Mouse (Mus musculus) kidney, embryonic 16.5 days (tissue): ENCODE data around the gene Ccdc63. TPM values are rescaled to one million over a fixed set of nuclear protein-coding genes. Genes with fewer than 3 reads are reported as not detected.
A peak's percentile ranks its signal among the peaks of the same experiment; 100 is the strongest.
"Not testable (repeated sequence)": the region's sequence is repeated elsewhere in the genome, so short reads cannot be mapped to it uniquely, and the experiment has no call there.

Source experiments
- ATAC-seq: fragments of 200-750 bp; cut with Nextera tagmentation; 2 replicates; pipeline ENCODE4 v1.8.0; 2017; ENCODE audit warnings: moderate TSS enrichment; ENCODE audit not compliant: low FRiP score, low TSS enrichment
- H3K27ac ChIP-seq: fragments of 300-500 bp; sonication (generic); 2 replicates; pipeline ENCODE4 v1.5.1; 2014; ENCODE audit warnings: low read length
- H3K27me3 ChIP-seq: fragments of 300-500 bp; sonication (generic); 2 replicates; pipeline ENCODE4 v1.6.1; 2014; ENCODE audit warnings: low read length, control low read depth, mixed read lengths; ENCODE audit not compliant: insufficient read depth
- H3K36me3 ChIP-seq: fragments of 300-500 bp; sonication (generic); 2 replicates; pipeline ENCODE4 v1.6.1; 2014; ENCODE audit warnings: low read length, control low read depth, mixed read lengths; ENCODE audit not compliant: insufficient read depth
- H3K4me1 ChIP-seq: fragments of 300-500 bp; sonication (generic); 2 replicates; pipeline ENCODE4 v1.6.1; 2014; ENCODE audit warnings: low read length, control low read depth, mixed read lengths; ENCODE audit not compliant: insufficient read depth
- H3K4me2 ChIP-seq: fragments of 300-500 bp; sonication (generic); replicated peaks from 2 replicates; pipeline ENCODE4 v1.6.1; 2014; ENCODE audit warnings: low read depth, low read length
- H3K4me3 ChIP-seq: fragments of 300-500 bp; sonication (generic); 2 replicates; pipeline ENCODE4 v1.5.1; 2014; ENCODE audit warnings: mild to moderate bottlenecking, low read length
- H3K9ac ChIP-seq: fragments of 300-500 bp; sonication (generic); replicated peaks from 2 replicates; pipeline ENCODE4 v1.6.1; 2014; ENCODE audit warnings: low read length
- H3K9me3 ChIP-seq: fragments of 300-500 bp; sonication (generic); 2 replicates; pipeline ENCODE4 v1.6.1; 2016; ENCODE audit warnings: low read length, control low read depth
- WGBS: fragments of 180-500 bp; shearing (Covaris S2); extraction: QIAGEN DNeasy Blood & Tissue Kit; methylation state at CpG from one replicate; pipeline ENCODE4 v1.1.7; 2014; 5-methylcytosine and 5-hydroxymethylcytosine counted together
- polyA plus RNA-seq: library from polyadenylated mRNA; unstranded; fragments of >200 nt; fragmentation: Nextera tagmentation; extraction: Ambion mirVana; gene quantifications from 2 replicates; pipeline ENCODE4 v1.2.1, GENCODE M21; 2015

Ccdc63 gene
- polyA plus RNA-seq, 1 experiment from 2014 or later, result not detected

DNA sequence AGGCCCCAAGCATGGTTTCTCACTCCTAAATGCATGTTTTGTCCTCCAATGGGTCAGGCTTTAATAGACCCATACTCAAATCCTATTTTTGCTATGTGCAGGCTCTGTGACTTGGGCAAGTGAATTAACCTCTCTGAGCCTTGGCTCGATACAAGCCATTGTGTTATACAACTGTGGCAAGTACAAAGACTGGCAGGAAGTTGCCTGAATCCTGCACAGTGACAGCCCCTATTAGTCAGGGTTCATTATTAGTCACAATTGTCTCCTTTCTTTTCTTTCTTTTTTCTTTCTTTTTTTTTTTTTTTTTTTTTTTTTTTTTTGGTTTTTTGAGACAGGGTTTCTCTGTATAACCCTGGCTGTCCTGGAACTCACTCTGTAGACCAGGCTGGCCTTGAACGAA, 852 bp downstream of the Ccdc63 start:
- not testable (repeated sequence) for H3K4me1 ChIP-seq, H3K27ac ChIP-seq, ATAC-seq, H3K9ac ChIP-seq, H3K4me3 ChIP-seq, H3K36me3 ChIP-seq, H3K9me3 ChIP-seq, H3K27me3 ChIP-seq, H3K4me2 ChIP-seq
- WGBS, result 78% methylated on average over 2 of the region's 2 CpGs

GRCm38 (mm10) chr5:122138856-122139255, 1.8 kb downstream of the Ccdc63 start:
- Histone ChIP-seq H3K27me3 (no peaks in the 10 kb centered on the region), H3K27ac (no peak overlapping the region), H3K4me1 (no peaks in the 10 kb centered on the region), H3K9ac (no peak overlapping the region), H3K9me3 (no peaks in the 10 kb centered on the region), H3K36me3 (no peaks in the 10 kb centered on the region), H3K4me3 (no peak overlapping the region), H3K4me2 (no peak overlapping the region)
- 77% methylated on average over 15 of the region's 15 CpGs for WGBS
- no peak for ATAC-seq

DNA sequence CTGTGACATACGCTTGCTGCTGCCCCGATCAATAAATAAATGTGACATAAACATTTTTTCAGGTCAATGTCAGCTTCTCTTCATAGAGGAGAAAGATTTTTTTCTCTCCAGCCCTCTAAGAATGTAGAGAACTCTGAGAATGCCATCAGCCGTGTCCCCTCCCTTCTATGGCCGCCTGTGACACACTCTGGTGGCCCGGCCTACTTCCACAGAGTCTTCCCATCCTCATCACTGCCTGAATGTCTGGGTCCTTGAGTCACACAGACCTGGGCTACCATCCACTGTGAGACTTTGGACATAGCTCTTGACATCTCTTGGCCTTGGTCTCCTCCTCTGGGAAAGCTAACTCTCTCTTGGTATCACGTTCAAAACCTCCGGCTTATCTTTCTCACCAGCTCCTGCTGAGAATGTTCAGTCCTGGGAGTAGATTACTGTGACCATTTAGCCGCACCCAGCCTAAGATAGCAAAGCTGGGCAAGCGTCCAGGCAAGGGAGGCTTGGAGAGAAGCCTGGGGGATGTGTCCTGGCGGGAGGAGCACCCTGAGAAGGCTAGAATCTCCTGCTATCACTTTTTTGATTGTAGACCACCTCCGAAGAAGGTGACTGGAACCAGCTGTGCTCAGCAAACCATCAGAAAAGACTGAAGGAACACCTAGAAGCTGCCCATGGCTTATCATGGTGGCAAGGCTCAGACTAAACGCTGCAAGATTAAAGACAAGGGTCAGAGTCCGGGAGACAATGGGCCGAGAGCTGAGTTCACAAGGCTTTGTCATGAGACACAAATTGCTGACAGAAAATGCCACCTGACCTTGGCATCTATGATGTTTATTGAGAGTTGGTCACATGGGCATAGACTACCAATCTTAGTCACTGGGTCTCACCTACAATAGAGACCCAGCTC, 3.9 kb downstream of the Ccdc63 start:
- no peak overlapping the region for H3K4me2 ChIP-seq
- H3K36me3 ChIP-seq, result no peaks in the 10 kb centered on the region
- H3K9me3 ChIP-seq, result no peaks in the 10 kb centered on the region
- H3K27me3 ChIP-seq, result no peaks in the 10 kb centered on the region
- no peak overlapping the region for H3K9ac ChIP-seq
- H3K4me3 ChIP-seq, result no peak overlapping the region
- WGBS, result 65% methylated on average over 14 of the region's 14 CpGs
- no peak overlapping the region for H3K27ac ChIP-seq
- H3K4me1 ChIP-seq, result peaks cover 7% of the 10 kb centered on the region
- ATAC-seq, result no peak

DNA sequence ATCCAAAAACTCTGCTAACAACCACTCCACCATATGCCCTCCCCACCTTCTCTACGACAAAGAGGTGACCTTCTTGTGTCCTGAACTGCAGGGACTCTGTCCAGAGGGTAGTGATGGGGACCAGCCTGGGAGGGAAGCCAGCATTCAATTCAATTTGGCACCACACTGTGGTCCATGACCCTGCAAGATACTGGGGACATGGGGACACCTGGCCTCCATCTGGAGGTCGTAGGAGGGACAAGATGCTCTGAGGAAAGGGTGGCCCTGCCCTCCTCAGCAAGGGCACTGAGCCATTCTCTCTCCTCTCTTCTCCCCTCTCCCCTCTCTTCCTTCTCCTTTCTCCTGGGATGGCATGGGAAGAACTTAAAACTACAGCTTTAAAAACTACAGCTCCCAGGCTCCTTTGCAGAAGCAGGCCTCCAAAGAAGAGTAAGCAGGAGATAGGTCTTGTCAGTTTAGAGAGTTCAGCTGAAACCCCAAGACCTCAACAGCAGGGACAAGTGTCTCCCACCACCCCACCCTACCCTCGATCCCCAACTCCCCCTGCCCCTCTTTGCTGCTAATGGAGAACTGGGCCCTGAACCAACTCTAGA, 5.2 kb downstream of the Ccdc63 start:
- Histone ChIP-seq H3K4me3 (no peak overlapping the region), H3K36me3 (no peaks in the 10 kb centered on the region), H3K27ac (no peak overlapping the region), H3K9ac (no peak overlapping the region), H3K4me2 (no peak overlapping the region), H3K4me1 (peaks cover 12% of the 10 kb centered on the region), H3K27me3 (no peaks in the 10 kb centered on the region), H3K9me3 (no peaks in the 10 kb centered on the region)
- WGBS, result 81% methylated on average over 3 of the region's 3 CpGs
- no peak for ATAC-seq

DNA sequence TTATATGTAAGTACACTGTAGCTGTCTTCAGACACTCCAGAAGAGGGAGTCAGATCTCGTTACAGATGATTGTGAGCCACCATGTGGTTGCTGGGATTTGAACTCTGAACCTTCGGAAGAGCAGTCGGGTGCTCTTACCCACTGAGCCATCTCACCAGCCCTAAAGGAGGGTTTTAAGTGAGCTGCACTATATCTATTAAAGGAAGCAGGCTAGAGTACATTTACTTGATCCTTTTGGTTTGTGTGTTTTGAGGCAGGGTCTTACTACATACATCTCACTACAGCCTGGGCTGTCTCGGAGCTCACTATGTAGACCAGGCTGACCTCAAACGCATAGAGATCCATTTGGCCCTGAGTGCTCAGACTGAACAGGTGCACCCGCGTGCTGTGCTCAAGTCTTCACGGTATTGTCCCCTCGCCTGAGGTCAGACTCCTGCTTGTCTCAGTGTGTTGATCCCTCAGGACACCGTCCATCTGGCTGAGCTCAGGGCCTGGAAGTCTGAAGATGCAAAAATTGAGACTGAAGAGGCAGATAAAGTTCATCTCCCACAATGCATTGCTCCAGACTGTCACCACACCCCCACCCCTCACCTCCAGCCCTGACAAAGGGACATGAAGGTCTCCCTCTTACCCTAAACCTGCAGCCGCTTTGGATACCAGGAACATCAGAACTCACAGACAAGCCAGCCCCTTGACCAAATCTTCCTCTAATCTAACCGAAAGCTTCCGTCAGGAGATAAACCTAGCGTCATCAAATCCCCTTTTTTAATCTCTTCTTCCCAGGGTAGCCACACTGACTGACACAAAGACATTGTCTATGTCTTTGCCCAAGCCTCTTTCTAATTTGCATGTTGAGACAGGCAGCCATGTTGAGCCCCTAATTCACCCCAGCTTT, 6.0 kb downstream of the Ccdc63 start:
- 89% methylated on average over 14 of the region's 14 CpGs for WGBS
- no peaks in the 10 kb centered on the region for H3K9me3 ChIP-seq
- no peak overlapping the region for H3K27ac ChIP-seq

DNA sequence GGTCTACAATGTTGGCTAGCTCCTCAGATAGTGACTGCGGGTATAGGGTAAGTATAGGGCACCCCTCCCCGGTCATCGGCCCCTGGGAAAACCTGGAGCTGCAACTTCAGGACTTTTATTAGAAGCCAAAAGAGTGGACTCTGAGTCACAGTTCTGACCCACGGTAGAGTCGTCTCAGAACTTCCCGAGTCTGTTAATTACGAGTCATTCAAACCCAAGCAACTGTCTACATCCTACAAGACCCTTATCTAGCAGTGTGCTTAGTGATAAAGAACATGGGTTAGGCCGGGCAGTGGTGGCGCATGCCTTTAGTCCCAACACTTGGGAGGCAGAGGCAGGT, 7.6 kb downstream of the Ccdc63 start:
- H3K9ac ChIP-seq, result no peak overlapping the region
- H3K27me3 ChIP-seq, result no peaks in the 10 kb centered on the region
- 82% methylated on average over 9 of the region's 9 CpGs for WGBS
- peaks cover 12% of the 10 kb centered on the region for H3K4me1 ChIP-seq
- no peak overlapping the region for H3K4me3 ChIP-seq
- no peak overlapping the region for H3K27ac ChIP-seq
- no peaks in the 10 kb centered on the region for H3K9me3 ChIP-seq
- ATAC-seq, result no peak
- H3K36me3 ChIP-seq, result no peaks in the 10 kb centered on the region
- no peak overlapping the region for H3K4me2 ChIP-seq

More for the DNA sequence above, 6.0 kb downstream of the Ccdc63 start:
- Histone ChIP-seq H3K4me3 (no peak overlapping the region), H3K4me2 (no peak overlapping the region), H3K9ac (no peak overlapping the region), H3K36me3 (no peaks in the 10 kb centered on the region), H3K4me1 (peaks cover 12% of the 10 kb centered on the region), H3K27me3 (no peaks in the 10 kb centered on the region)
- ATAC-seq, result no peak

DNA sequence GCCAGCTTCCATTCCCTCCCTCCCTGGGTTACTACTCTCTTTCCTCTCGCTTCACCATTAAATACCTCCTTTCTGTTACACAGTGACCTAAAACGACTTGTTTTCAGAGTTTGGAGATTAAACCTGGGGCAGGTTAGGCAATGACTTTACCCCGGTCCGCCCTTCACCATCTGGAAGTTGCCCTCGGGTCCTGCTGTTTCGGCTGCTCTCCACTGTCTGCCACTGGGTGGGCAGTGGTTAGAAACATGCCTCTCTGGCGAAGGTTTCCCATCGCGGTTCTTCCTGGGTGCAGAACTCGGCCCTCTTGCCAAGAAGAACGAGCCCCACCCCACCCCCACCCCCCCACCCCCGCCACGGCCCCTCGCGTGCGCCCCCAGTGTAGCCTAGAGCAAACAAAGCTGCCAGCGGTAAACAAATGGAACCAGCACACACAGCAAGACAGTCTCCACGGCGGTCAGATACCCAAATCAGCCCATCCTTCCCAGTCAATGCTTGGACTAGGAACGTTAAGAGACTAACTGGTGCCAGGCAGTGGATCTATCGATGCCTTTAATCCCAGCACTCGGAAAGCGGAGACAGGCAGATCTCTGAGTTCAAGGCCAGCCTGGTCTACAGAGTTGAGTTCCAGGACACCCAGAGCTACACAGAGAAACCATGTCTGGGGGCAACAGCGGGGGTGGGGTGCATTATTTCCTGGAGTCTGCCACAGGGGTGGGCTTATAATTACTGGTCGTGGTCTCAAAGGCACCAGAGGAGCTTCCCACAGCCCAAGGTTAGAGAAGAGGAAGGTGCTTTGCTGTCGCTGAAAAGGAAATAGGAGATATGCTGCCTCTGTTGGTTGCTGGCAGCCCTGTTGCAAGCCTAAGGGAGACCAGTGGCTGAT, 8.2 kb downstream of the Ccdc63 start:
- Histone ChIP-seq H3K4me2 (peak overlapping the region; percentile 85), H3K4me3 (peak overlapping the region; percentile 43), H3K27ac (no peak overlapping the region), H3K36me3 (no peaks in the 10 kb centered on the region), H3K9ac (peak overlapping the region; percentile 43), H3K27me3 (no peaks in the 10 kb centered on the region), H3K9me3 (no peaks in the 10 kb centered on the region), H3K4me1 (peaks cover 12% of the 10 kb centered on the region)
- no peak for ATAC-seq
- 26% methylated on average over 26 of the region's 26 CpGs for WGBS

- Histone ChIP-seq H3K27ac (no peak overlapping the region), H3K9me3 (no peaks in the 10 kb centered on the region), H3K4me1 (peaks cover 12% of the 10 kb centered on the region), H3K4me3 (peak overlapping the region; percentile 43), H3K4me2 (peak overlapping the region; percentile 85), H3K36me3 (no peaks in the 10 kb centered on the region), H3K27me3 (no peaks in the 10 kb centered on the region), H3K9ac (peak overlapping the region; percentile 43)
- WGBS, result 12% methylated on average over 34 of the region's 34 CpGs
- ATAC-seq, result peak; percentile 58; the same call in 1 of the 2 replicates
Measured at GRCm38 (mm10) chr5:122131076-122132051, 9.3 kb downstream of the Ccdc63 start.
